Mouse (Mus musculus): ENCODE data around the gene Muc1.

DNA sequence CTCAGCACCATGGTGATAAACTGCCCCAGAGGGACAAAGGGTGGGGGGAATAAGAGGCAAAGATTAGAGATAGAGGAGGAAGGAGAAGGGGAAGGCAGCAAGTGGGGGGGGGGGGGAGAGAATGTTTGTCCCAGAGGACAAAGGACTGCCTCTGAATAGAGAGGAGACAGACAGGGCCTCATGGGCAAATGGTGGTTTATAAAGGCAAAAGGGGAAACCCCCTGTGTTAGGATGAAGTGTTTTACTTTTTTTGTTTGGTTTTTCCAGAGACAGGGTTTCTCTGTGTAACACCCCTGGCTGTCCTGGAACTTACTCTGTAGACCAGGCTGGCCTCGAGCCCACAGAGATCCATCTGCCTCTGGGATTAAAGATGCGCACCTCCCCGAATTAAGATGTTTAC, 31.4 kb downstream of the Muc1 start:
- TF ChIP-seq CTCF (IDR thresholded peaks at IDR 0.05; ENCODE audit: control insufficient read depth, insufficient read depth, insufficient replicate concordance, low read depth, low read length): no peak
- no peak for TF ChIP-seq POLR2A (IDR thresholded peaks at IDR 0.05; ENCODE audit: control insufficient read depth, low read depth, low read length)

Data from testis, adult 2 months (tissue).